Mouse (Mus musculus) bone marrow, adult 2 months (tissue): ENCODE measurements around the gene Rsu1. TPM values are rescaled to one million over a fixed set of nuclear protein-coding genes. Genes with fewer than 3 reads are reported as not detected.
A peak's percentile ranks its signal among the peaks of the same experiment; 100 is the strongest.

Experiments
- H3K27ac ChIP-seq: fragments of 200-500 bp; 2 replicates; pipeline ENCODE4 v1.5.1; 2012; ENCODE audit warnings: low read depth, mild to moderate bottlenecking, control low read depth, inconsistent platforms, low read length; ENCODE audit not compliant: control insufficient read depth, poor library complexity, insufficient read depth
- H3K4me1 ChIP-seq: fragments of 200-500 bp; 2 replicates; pipeline ENCODE4 v1.6.1; 2011; ENCODE audit warnings: low read length; ENCODE audit not compliant: control insufficient read depth, insufficient read depth
- H3K4me3 ChIP-seq: fragments of 200-500 bp; replicated peaks from 2 replicates; pipeline ENCODE3; 2011; ENCODE audit warnings: mild to moderate bottlenecking, low read depth, low read length, control low read depth; ENCODE audit not compliant: control insufficient read depth
- CTCF ChIP-seq: fragments of 200-500 bp; IDR thresholded peaks from 2 replicates; pipeline ENCODE4 v1.5.1; 2011; ENCODE audit warnings: low read length, control low read depth; ENCODE audit not compliant: control insufficient read depth, insufficient read depth
- POLR2A ChIP-seq: fragments of 200-500 bp; IDR thresholded peaks from 2 replicates; pipeline ENCODE4 v1.6.1; 2011; ENCODE audit warnings: low read depth, mild to moderate bottlenecking, control low read depth, low read length, borderline replicate concordance; ENCODE audit not compliant: control insufficient read depth
- WGBS: fragments of 180-500 bp; shearing (Covaris S2); methylation state at CpG from one replicate; pipeline ENCODE4 v1.1.7; 2018; 5-methylcytosine and 5-hydroxymethylcytosine counted together
- polyA plus RNA-seq: library from polyadenylated mRNA; stranded (reverse); fragments of >200 nt; gene quantifications from 2 replicates; pipeline ENCODE4 v1.2.4, GENCODE M21; 2011; ENCODE audit warnings: low replicate concordance; ENCODE audit not compliant: missing spikeins, insufficient read depth, insufficient read length

Rsu1 gene
- polyA plus RNA-seq, 1 experiment = 70.8 TPM

DNA sequence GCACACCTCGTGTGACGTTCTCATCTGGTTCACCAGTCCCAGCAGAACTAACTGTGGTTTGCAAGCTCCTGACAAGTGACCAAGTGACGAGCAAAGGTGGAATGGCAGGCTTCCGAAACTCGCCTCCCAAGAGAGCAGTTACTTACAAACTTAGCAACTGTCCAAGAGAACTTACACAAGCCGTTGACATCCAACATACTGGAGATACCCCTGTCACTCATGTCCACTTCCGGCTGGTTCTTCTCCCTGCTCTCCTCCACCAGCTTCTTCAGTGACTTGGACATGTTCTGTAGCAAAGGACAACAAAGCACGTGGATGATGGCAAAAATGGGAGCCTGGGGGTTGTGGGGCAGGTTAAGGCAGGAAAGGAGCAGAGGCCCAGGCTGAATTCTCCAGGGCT, 479 bp downstream of the Rsu1 start:
- Histone ChIP-seq H3K4me3 (peak overlapping the region; percentile 97), H3K27ac (peak overlapping the region; percentile 12; the same call in 1 of the 2 replicates), H3K4me1 (no peaks in the 10 kb centered on the region; the same call in 1 of the 2 replicates)
- 8% methylated on average over 8 of the region's 8 CpGs for WGBS
- TF ChIP-seq CTCF (no peak), POLR2A (no peak)

DNA sequence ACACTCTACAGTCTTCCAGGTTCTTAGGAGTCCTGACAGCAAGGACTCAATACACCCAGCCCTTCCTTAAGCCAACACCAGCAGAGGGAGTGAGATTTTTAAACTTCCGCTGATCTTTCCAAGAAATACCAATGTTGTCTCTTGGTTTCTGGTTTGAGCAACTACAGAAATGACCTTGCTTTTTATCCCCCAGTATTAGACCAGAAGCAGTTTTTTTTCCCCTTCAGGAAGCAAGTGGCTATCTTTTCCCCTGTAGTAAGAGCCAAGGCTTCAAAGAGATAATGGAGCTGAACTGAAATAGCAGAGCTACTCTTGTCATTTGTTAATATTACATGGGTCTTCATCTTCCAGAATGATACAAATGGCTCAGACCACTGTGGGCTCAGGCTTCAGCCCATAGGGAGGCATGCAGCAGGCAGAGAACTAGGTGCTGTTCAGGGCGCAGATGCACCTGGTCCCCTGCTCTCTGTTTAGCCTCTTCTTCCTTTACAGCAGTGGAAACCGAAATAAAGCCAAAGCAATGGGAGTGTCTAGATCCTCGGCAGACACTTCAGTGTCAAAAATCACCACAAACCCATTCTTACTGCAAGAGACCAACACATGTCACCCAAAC, 2.4 kb downstream of the Rsu1 start:
- WGBS = 69% methylated on average over 4 of the region's 4 CpGs
- H3K27ac ChIP-seq = no peak overlapping the region
- H3K4me1 ChIP-seq = no peaks in the 10 kb centered on the region; the same call in 1 of the 2 replicates
- no peak for TF ChIP-seq POLR2A
- no peak for TF ChIP-seq CTCF
- H3K4me3 ChIP-seq = no peak overlapping the region

DNA sequence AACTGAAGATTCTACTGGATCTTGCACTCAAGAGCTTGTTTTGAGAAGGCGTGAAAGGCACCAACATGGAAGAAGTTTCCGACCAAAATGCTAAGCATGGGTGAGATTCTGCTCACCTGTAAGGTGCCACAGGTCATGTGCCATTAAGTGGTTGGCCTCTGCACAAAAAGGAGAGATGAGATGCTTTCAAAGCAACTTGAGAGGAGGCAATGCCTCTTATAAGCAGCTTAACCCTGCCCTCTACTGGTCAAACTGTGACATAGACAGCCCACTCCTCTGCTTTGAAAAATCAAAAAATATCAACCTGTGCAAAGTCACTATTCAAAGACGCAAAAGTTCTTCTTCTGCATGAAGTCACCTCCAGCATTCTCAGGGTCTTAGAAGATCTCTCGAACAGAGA, 6.3 kb downstream of the Rsu1 start:
- Histone ChIP-seq H3K4me3 (no peak overlapping the region), H3K27ac (no peak overlapping the region), H3K4me1 (no peaks in the 10 kb centered on the region; the same call in 1 of the 2 replicates)
- WGBS = 56% methylated on average over 4 of the region's 4 CpGs
- TF ChIP-seq CTCF = peak; percentile 41
- no peak for TF ChIP-seq POLR2A

DNA sequence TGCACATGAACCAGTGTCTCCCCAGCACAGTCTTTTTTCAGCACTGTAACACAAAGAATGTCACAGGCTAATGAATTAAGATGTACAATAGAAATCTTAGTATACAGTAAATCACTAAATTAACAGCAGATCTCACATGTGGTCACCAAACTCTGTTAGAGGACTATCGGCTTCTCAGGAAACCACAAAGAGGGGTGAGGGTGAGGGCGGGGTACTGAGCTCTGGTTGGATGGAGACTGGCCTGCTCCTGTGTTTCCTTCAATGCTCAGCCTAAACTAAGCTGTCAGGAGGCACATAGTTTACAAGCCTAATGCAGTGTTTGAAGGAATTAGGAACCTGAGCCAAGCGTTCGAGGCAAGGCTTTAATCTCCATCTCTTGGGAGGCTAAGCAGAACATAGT, 8.1 kb downstream of the Rsu1 start:
- Histone ChIP-seq H3K27ac (no peak overlapping the region), H3K4me1 (no peaks in the 10 kb centered on the region), H3K4me3 (no peak overlapping the region)
- 8% methylated on average over 4 of the region's 4 CpGs for WGBS
- TF ChIP-seq POLR2A (no peak), CTCF (no peak)

DNA sequence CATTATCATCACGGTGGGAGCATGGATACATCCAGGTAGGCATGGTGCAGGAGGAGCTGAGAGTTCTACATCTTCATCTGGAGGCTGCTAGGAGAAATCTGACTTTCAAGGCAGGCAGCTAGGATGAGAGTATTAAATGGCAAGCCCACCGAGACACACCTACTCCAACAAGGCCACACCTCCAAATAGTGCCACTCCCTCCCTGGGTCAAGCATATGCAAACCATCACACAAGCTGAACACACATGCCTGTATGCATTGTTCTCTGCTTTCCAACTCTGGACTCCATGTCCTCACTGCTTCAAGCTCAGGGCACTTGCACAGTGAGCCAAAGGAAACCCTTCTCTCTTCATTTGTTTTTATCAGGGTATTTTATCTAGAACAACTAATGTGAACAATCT, 12.6 kb downstream of the Rsu1 start:
- Histone ChIP-seq H3K4me3 (no peak overlapping the region), H3K27ac (no peak overlapping the region), H3K4me1 (no peaks in the 10 kb centered on the region)
- WGBS = 70% methylated on average over 2 of the region's 2 CpGs
- TF ChIP-seq POLR2A = no peak
- no peak for TF ChIP-seq CTCF

DNA sequence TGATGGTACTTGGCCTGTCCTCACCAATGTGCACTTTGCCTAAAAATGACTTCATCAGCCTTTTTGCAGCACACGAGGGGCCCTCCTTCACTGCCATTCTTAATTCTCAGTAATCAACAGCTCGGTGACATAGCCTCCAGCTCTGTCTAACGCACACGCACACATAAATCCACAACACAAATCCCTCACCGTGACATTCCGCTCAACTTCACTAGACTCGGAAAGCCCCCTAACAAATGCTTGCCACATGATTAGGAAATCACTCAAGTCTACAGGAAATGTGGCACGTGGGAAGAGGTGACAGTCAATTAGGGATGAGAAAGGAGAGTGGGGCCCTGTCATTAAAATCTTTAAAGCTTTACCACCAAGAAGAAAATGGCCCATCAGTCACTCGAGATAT, 30.5 kb downstream of the Rsu1 start:
- 82% methylated on average over 9 of the region's 9 CpGs for WGBS
- TF ChIP-seq POLR2A (no peak), CTCF (no peak)
- Histone ChIP-seq H3K27ac (no peak overlapping the region), H3K4me3 (no peak overlapping the region), H3K4me1 (no peaks in the 10 kb centered on the region)

DNA sequence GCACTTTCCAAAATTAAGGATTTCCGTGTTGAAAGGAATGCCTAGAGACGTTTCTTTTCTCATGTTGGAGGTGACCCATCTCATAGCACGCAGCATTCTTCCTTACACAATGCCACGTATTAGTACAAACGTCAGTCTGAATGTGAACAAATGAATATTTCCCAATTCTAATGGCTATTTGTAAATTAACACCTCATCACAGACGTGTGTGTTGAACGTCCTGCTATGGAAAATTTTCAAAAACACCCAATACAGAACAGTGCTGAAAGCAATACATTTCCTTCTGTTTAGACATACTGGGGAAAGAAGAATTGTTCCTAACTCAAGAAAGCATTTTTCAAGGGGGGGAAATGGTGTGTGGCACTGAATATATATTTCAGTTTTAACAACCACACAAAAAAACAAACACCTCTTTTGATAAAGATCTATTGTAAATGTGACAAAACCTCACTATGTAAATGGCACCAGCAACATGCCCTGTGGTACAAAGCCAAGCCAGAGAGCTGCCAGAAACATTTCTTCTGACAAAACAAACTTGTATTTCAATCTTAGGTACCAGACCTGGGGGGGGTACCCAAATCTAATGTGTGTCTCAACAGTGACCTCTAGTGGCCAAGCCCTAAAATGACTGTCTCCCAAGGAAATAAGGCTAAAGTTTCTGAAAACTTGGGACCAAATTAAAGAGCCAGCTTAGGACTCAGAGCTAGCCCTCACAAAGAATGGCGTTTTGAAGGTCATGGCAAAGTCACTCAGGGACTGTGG, 33.9 kb downstream of the Rsu1 start:
- TF ChIP-seq CTCF = no peak
- H3K4me1 ChIP-seq = no peaks in the 10 kb centered on the region
- WGBS = 77% methylated on average over 8 of the region's 8 CpGs
- H3K27ac ChIP-seq = no peak overlapping the region
- H3K4me3 ChIP-seq = no peak overlapping the region

DNA sequence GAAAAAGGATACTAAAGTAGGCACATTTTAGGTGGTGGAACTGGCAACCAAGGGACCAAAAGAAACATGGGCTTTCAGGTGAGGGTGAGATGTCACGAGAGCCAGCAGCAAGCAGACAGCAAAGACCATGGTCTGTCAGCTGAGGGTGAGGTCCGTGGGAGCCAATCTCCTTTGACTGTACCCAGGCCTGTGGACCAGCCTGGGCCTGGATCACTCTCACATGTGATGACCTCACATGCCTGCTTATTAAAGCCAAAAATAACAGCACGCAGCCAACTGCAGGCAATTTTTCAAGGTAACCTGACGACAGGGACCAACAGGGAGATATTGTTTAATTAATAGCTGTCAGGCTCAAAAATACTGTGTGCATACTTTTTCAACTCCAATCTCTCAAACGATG, 35.5 kb downstream of the Rsu1 start:
- TF ChIP-seq POLR2A = no peak
- no peak for TF ChIP-seq CTCF
- no peaks in the 10 kb centered on the region for H3K4me1 ChIP-seq
- no peak overlapping the region for H3K4me3 ChIP-seq
- no peak overlapping the region for H3K27ac ChIP-seq
- whole genome bisulfite sequencing = 84% methylated on average over 5 of the region's 5 CpGs
